Mouse (Mus musculus) cerebellum, adult 2 months (tissue): Measurements from ENCODE around the gene Unc13d.

Experiments used
- CTCF ChIP-seq: fragments of 200-500 bp; IDR thresholded peaks from 2 replicates; pipeline ENCODE4 v1.5.1; 2011; ENCODE audit warnings: low read depth, mild to moderate bottlenecking, control low read depth, low read length, moderate library complexity, borderline replicate concordance; ENCODE audit not compliant: insufficient read depth
- POLR2A ChIP-seq: fragments of 200-500 bp; IDR thresholded peaks from 2 replicates; pipeline ENCODE4 v1.6.1; 2011; ENCODE audit warnings: low read length, control low read depth, borderline replicate concordance; ENCODE audit not compliant: insufficient read depth

- TF ChIP-seq POLR2A: no peak
- no peak for TF ChIP-seq CTCF
Observed at GRCm38 (mm10) chr11:116109441-116110081, 31.8 kb upstream of the Unc13d start.
